8 mouse cellular contexts compared by ENCODE assay signal in genomic region chr8:105355179-105356024, GRCm38 (mm10). TPM values are rescaled to one million over a fixed set of nuclear protein-coding genes. Genes with fewer than 3 reads are reported as not detected.
DNase-seq lines count a peak whose midpoint lies in the region; ATAC-seq and TF ChIP-seq lines count a peak whose summit lies in the region.
"Had no signal": no experiment of that assay in that cellular context is flagged by ENCODE, and none has a peak within 500 bp of the region (broad histone marks: within the 10 kb centered on the region; RNA-seq: fewer than 3 reads in every experiment).

No protein-coding gene starts in this region.

- no peak overlapping the region for H3K4me3 ChIP-seq in liver, embryonic 13.5 days (replicated peaks)
- H3K4me3 ChIP-seq in liver, embryonic 11.5 days (ENCODE audit: low read depth, low read length), result no peak overlapping the region
- no peak overlapping the region for H3K4me3 ChIP-seq in brown adipose tissue, adult 24 weeks (ENCODE audit: insufficient read depth, low read depth, low read length)
- H3K4me3 ChIP-seq in forebrain, postnatal 0 days (ENCODE audit: low read depth, low read length), result no peak overlapping the region

- 40% methylated on average over 26 of the region's 26 CpGs for WGBS in liver, embryonic 13.5 days (ENCODE audit: insufficient replicate concordance)
- 51% methylated on average over 26 of the region's 26 CpGs for WGBS in liver, embryonic 11.5 days
- 83% methylated on average over 26 of the region's 26 CpGs for WGBS in forebrain, postnatal 0 days

- no peak for TF ChIP-seq CTCF in forebrain, postnatal 0 days (IDR thresholded peaks at IDR 0.05; ENCODE audit: low read depth)

- intact Hi-C loops in heart, postnatal 25 days (cut with DNase I), result no loop called here
- intact Hi-C loops in left cerebral cortex, postnatal 25 days (cut with DNase I), result loop anchor here (10.0 kb wide), 1 partner anchor 119 kb away; the partner anchor contains the start of gene Tppp3

- H3K27ac ChIP-seq in liver, embryonic 13.5 days, result no peak overlapping the region
- no peak overlapping the region for H3K27ac ChIP-seq in liver, embryonic 11.5 days (ENCODE audit: low read depth, low read length)
- H3K27ac ChIP-seq in brown adipose tissue, adult 24 weeks (replicated peaks; ENCODE audit: low read depth, low read length), result peak overlapping the region; percentile 78
- H3K27ac ChIP-seq in forebrain, postnatal 0 days (ENCODE audit: low read depth, low read length), result no peak overlapping the region

- no peaks in the 10 kb centered on the region for H3K9me3 ChIP-seq in liver, embryonic 13.5 days (replicated peaks)
- no peaks in the 10 kb centered on the region for H3K9me3 ChIP-seq in liver, embryonic 11.5 days (ENCODE audit: control insufficient read depth, low read length)
- H3K9me3 ChIP-seq in forebrain, postnatal 0 days (ENCODE audit: low read length), result no peaks in the 10 kb centered on the region

- DNase-seq in liver, embryonic 13.5 days, result no peak
- no peak for DNase-seq in liver, embryonic 11.5 days (ENCODE audit: low spot score)
- peak; percentile 43 for DNase-seq in heart, postnatal 25 days (ENCODE audit: low spot score)
- DNase-seq in thymus, postnatal 10 days (ENCODE audit: low spot score in 2 of 2), result peak; percentile 27 to 52
- DNase-seq in forebrain, postnatal 0 days, result no peak
- no peak for DNase-seq in left cerebral cortex, postnatal 25 days (ENCODE audit: low spot score in 2 of 2)
- DNase-seq: adrenal gland, adult 8-10 months had no signal

- H3K4me1 ChIP-seq in liver, embryonic 13.5 days (replicated peaks), result no peaks in the 10 kb centered on the region
- H3K4me1 ChIP-seq in liver, embryonic 11.5 days (replicated peaks; ENCODE audit: control insufficient read depth, insufficient read depth, low read length), result 0 out of 2 replicates have a peak, but pooled peaks cover 4% of the 10 kb centered on the region
- H3K4me1 ChIP-seq in brown adipose tissue, adult 24 weeks (ENCODE audit: control insufficient read depth, insufficient read depth, insufficient read length, low read length), result peaks cover 7% of the 10 kb centered on the region; the same call in 1 of the 2 replicates
- peaks cover 3% of the 10 kb centered on the region; the same call in 1 of the 2 replicates for H3K4me1 ChIP-seq in forebrain, postnatal 0 days (ENCODE audit: insufficient read depth)

- H3K9ac ChIP-seq in liver, embryonic 13.5 days, result no peak overlapping the region
- H3K9ac ChIP-seq in liver, embryonic 11.5 days (ENCODE audit: low read depth, low read length), result no peak overlapping the region
- H3K9ac ChIP-seq in forebrain, postnatal 0 days, result no peak overlapping the region

- no peaks in the 10 kb centered on the region for H3K36me3 ChIP-seq in liver, embryonic 13.5 days
- H3K36me3 ChIP-seq in liver, embryonic 11.5 days (ENCODE audit: control insufficient read depth, insufficient read depth, low read length), result no peaks in the 10 kb centered on the region
- H3K36me3 ChIP-seq in forebrain, postnatal 0 days (ENCODE audit: insufficient read depth), result peaks cover 29% of the 10 kb centered on the region

- no peak overlapping the region for H3K4me2 ChIP-seq in liver, embryonic 13.5 days
- no peak overlapping the region; the same call in 1 of the 2 replicates for H3K4me2 ChIP-seq in liver, embryonic 11.5 days
- no peak overlapping the region for H3K4me2 ChIP-seq in forebrain, postnatal 0 days (ENCODE audit: low read depth)

- ATAC-seq in liver, embryonic 13.5 days (ENCODE audit: low read depth), result peak; percentile 20; the same call in 1 of the 2 replicates
- no peak for ATAC-seq in liver, embryonic 11.5 days (replicated peaks; ENCODE audit: low FRiP score)
- no peak for ATAC-seq in forebrain, postnatal 0 days

- H3K27me3 ChIP-seq in liver, embryonic 13.5 days, result peaks cover 40% of the 10 kb centered on the region
- H3K27me3 ChIP-seq in liver, embryonic 11.5 days (replicated peaks; ENCODE audit: control insufficient read depth, insufficient read depth, low read length), result peaks cover 9% of the 10 kb centered on the region
- no peaks in the 10 kb centered on the region for H3K27me3 ChIP-seq in forebrain, postnatal 0 days (ENCODE audit: insufficient read depth, low read length)

RNA-seq across cellular contexts. Expression of gene Slc9a5, which starts 6.8 kb away (rescaled TPM):
- 0.14 and 0.15 TPM in 2 replicates for polyA plus RNA-seq in liver, embryonic 13.5 days (2015; fragmentation: Nextera tagmentation; extraction: Ambion mirVana)
- 1.5 and 1.6 TPM in 2 replicates for polyA plus RNA-seq in liver, embryonic 11.5 days (2014; fragmentation: Nextera tagmentation; extraction: Ambion mirVana)
- 0.24 TPM in 1 of 2 replicates, not detected in the other for polyA plus RNA-seq in brown adipose tissue, adult 24 weeks (2012; ENCODE audit: insufficient read depth, insufficient read length, missing spikeins)
- under 1 TPM; 0.29 to 0.56 TPM for total RNA-seq in heart, postnatal 25 days (2021)
- 17.5 and 17.8 TPM in 2 replicates for total RNA-seq in forebrain, postnatal 0 days (2014; rRNA removed)
- polyA plus RNA-seq in forebrain, postnatal 0 days (2015; fragmentation: Nextera tagmentation; extraction: Ambion mirVana), result 5.6 and 7.2 TPM in 2 replicates
- total RNA-seq in left cerebral cortex, postnatal 25 days (2021), result 10 to 100 TPM; 39.1 to 42.6 TPM

RNA-seq across cellular contexts. Expression of gene Fhod1, which starts 7.6 kb away (rescaled TPM):
- polyA plus RNA-seq in liver, embryonic 13.5 days (2015; fragmentation: Nextera tagmentation; extraction: Ambion mirVana), result 0.66 and 0.71 TPM in 2 replicates
- polyA plus RNA-seq in liver, embryonic 11.5 days (2014; fragmentation: Nextera tagmentation; extraction: Ambion mirVana), result 2.3 and 3.1 TPM in 2 replicates
- 2.1 and 3.3 TPM in 2 replicates for polyA plus RNA-seq in brown adipose tissue, adult 24 weeks (2012; ENCODE audit: insufficient read depth, insufficient read length, missing spikeins)
- 1 to 10 TPM; 6.1 to 7.2 TPM for total RNA-seq in heart, postnatal 25 days (2021)
- total RNA-seq in forebrain, postnatal 0 days (2014; rRNA removed), result 1.4 and 2.1 TPM in 2 replicates
- 0.15 and 0.30 TPM in 2 replicates for polyA plus RNA-seq in forebrain, postnatal 0 days (2015; fragmentation: Nextera tagmentation; extraction: Ambion mirVana)
- 1 to 10 TPM; 2.5 to 3.2 TPM for total RNA-seq in left cerebral cortex, postnatal 25 days (2021)

RNA-seq across cellular contexts. Expression of gene Plekhg4, which starts 17.7 kb away (rescaled TPM):
- polyA plus RNA-seq in liver, embryonic 13.5 days (2015; fragmentation: Nextera tagmentation; extraction: Ambion mirVana), result 0.05 and 0.09 TPM in 2 replicates
- polyA plus RNA-seq in liver, embryonic 11.5 days (2014; fragmentation: Nextera tagmentation; extraction: Ambion mirVana), result 0.30 TPM in 1 of 2 replicates, not detected in the other
- polyA plus RNA-seq in brown adipose tissue, adult 24 weeks (2012; ENCODE audit: insufficient read depth, insufficient read length, missing spikeins), result not detected in 2 replicates
- total RNA-seq in heart, postnatal 25 days (2021), result not detected
- 4.2 and 4.5 TPM in 2 replicates for total RNA-seq in forebrain, postnatal 0 days (2014; rRNA removed)
- 0.70 and 0.77 TPM in 2 replicates for polyA plus RNA-seq in forebrain, postnatal 0 days (2015; fragmentation: Nextera tagmentation; extraction: Ambion mirVana)
- total RNA-seq in left cerebral cortex, postnatal 25 days (2021), result 1 to 10 TPM; 3.1 to 4.6 TPM

RNA-seq across cellular contexts. Expression of gene Tmem208, which starts 29.2 kb away (rescaled TPM):
- polyA plus RNA-seq in liver, embryonic 13.5 days (2015; fragmentation: Nextera tagmentation; extraction: Ambion mirVana), result 103 and 108 TPM in 2 replicates
- polyA plus RNA-seq in liver, embryonic 11.5 days (2014; fragmentation: Nextera tagmentation; extraction: Ambion mirVana), result 138 and 142 TPM in 2 replicates
- polyA plus RNA-seq in brown adipose tissue, adult 24 weeks (2012; ENCODE audit: insufficient read depth, insufficient read length, missing spikeins), result 60.5 and 72.6 TPM in 2 replicates
- total RNA-seq in heart, postnatal 25 days (2021), result 10 to 100 TPM; 23.4 to 25.3 TPM
- 76.4 and 109 TPM in 2 replicates for total RNA-seq in forebrain, postnatal 0 days (2014; rRNA removed)
- 126 and 140 TPM in 2 replicates for polyA plus RNA-seq in forebrain, postnatal 0 days (2015; fragmentation: Nextera tagmentation; extraction: Ambion mirVana)
- total RNA-seq in left cerebral cortex, postnatal 25 days (2021), result 10 to 100 TPM; 39.8 to 41.7 TPM

RNA-seq across cellular contexts. Expression of gene Lrrc29, which starts 29.3 kb away (rescaled TPM):
- polyA plus RNA-seq in liver, embryonic 13.5 days (2015; fragmentation: Nextera tagmentation; extraction: Ambion mirVana), result 9.4 and 9.5 TPM in 2 replicates
- 5.7 and 6.2 TPM in 2 replicates for polyA plus RNA-seq in liver, embryonic 11.5 days (2014; fragmentation: Nextera tagmentation; extraction: Ambion mirVana)
- polyA plus RNA-seq in brown adipose tissue, adult 24 weeks (2012; ENCODE audit: insufficient read depth, insufficient read length, missing spikeins), result 0.83 and 0.99 TPM in 2 replicates
- 1 to 10 TPM; 1.3 to 1.9 TPM for total RNA-seq in heart, postnatal 25 days (2021)
- total RNA-seq in forebrain, postnatal 0 days (2014; rRNA removed), result 1.6 and 3.0 TPM in 2 replicates
- polyA plus RNA-seq in forebrain, postnatal 0 days (2015; fragmentation: Nextera tagmentation; extraction: Ambion mirVana), result 1.8 and 2.1 TPM in 2 replicates
- total RNA-seq in left cerebral cortex, postnatal 25 days (2021), result 1 to 10 TPM; 5.1 to 5.2 TPM

Comparison
In these comparisons a context has a peak if more than half of its experiments do, and no peak if none do; other contexts are left out.
1. DNase-seq: peak in heart, postnatal 25 days (single experiment) and thymus, postnatal 10 days (2 of 2); none in liver, embryonic 13.5 days (single experiment), liver, embryonic 11.5 days (single experiment), forebrain, postnatal 0 days (single experiment) and left cerebral cortex, postnatal 25 days (0 of 2).